Mouse (Mus musculus): Measurements from ENCODE around the gene Eif4ebp2.

The Eif4ebp2 gene

DNA sequence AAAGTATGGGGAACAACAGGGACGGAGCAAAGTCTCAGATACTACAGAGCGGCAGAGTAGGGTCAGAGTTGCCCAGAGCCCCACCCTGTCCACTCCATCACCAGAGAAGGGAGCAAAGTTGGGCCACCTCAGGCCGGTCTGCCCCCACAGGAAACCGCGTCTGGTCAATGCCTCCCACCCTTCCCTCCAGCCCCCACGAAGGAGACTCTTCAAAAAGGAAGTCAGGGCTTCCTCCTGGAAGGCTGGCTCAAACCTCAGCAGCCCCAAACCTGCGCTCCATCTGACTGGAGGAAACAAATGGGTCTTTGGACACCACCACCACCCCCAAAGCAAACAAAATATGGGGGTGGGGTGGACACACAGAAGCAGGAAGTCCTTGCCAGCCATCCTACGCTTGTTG, 70.6 kb downstream of the Eif4ebp2 start:
- no peak for DNase-seq

- no peak for DNase-seq
These were observed 72.3 kb downstream of the Eif4ebp2 start for GRCm38 (mm10) chr10:61380186-61380585.

DNA sequence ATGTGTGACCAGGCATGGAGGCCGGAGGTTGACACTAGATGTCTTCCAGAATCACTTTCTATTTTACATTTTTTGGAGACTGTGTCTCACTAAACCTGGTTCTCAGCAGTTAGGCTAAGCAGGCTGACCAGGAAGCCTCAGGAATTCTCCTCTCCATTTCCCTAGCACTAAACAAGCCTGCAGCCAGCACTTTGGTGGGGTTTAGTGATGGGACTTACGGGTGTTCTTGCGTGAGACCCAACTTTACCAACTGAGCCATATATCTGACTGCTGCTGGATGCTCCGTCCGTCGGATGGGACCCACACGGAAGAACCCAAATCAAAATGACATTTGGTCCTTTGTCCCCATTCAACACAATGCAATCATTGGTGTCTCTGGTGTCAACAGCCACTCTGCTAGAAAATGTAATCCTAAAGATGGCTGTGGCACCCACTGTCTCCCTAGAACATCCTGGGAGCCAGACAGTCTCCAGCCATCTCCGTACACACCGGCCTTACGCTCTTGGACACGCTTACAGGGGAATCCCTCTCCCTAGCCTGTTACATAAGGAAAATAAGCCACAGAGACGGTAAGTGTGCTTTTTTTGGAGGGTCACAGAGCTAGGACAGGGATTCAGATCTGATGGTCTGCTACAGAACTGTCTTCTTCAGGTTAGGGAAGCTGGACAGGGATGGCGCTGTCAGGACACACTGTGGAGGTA, 73.0 kb downstream of the Eif4ebp2 start:
- DNase-seq, result no peak

- no peak for DNase-seq
These were observed 73.8 kb downstream of the Eif4ebp2 start for GRCm38 (mm10) chr10:61378698-61379097.
